Mouse (Mus musculus) myocyte (in vitro differentiated cells): ENCODE measurements around the gene Emx1. TPM values are rescaled to one million over a fixed set of nuclear protein-coding genes. Genes with fewer than 3 reads are reported as not detected.

Experiments
- H3K27me3 ChIP-seq: one replicate; pipeline ENCODE4 v1.6.1; 2011; ENCODE audit not compliant: control insufficient read depth, insufficient read depth, insufficient read length
- H3K36me3 ChIP-seq: one replicate; pipeline ENCODE4 v1.6.1; 2011; ENCODE audit not compliant: control insufficient read depth, insufficient read depth
- H3K4me2 ChIP-seq: one replicate; pipeline ENCODE4 v1.6.1; 2011; ENCODE audit warnings: low read depth, control low read depth
- H3K4me3 ChIP-seq: one replicate; pipeline ENCODE4 v1.5.1; 2011; ENCODE audit warnings: mild to moderate bottlenecking, control low read depth, moderate library complexity
- H3K79me2 ChIP-seq: one replicate; pipeline ENCODE4 v1.6.1; 2011; ENCODE audit not compliant: control insufficient read depth, insufficient read depth
- H3ac ChIP-seq: one replicate; pipeline ENCODE4 v1.6.1; 2011; ENCODE audit not compliant: control insufficient read depth, insufficient read length
- CEBPB ChIP-seq: IDR thresholded peaks from 2 replicates; pipeline ENCODE4 v1.6.1; 2011; ENCODE audit warnings: mild to moderate bottlenecking, moderate library complexity; ENCODE audit not compliant: poor library complexity, insufficient read depth, severe bottlenecking
- E2F4 ChIP-seq: IDR thresholded peaks from one replicate; pipeline ENCODE4 v1.6.1; 2011; ENCODE audit warnings: mild to moderate bottlenecking, control low read depth, moderate library complexity; ENCODE audit not compliant: insufficient read depth
- MAX ChIP-seq: IDR thresholded peaks from one replicate; pipeline ENCODE4 v1.6.1; 2011; ENCODE audit warnings: low read depth, mild to moderate bottlenecking, control low read depth
- MYOD1 ChIP-seq, 3 experiments: IDR thresholded peaks; one replicate each; pipeline ENCODE4 v1.6.1; 2011; ENCODE audit warnings: control low read depth in 2 of 3, low read depth in 2 of 3, mild to moderate bottlenecking in 2 of 3, moderate library complexity in 1 of 3; ENCODE audit not compliant: insufficient read length in 2 of 3, control insufficient read depth in 1 of 3
- MYOG ChIP-seq, 3 experiments: IDR thresholded peaks; one replicate each; pipeline ENCODE4 v1.6.1; 2011; ENCODE audit warnings: control low read depth in 2 of 3, low read depth in 2 of 3, mild to moderate bottlenecking in 2 of 3; ENCODE audit not compliant: insufficient read length in 2 of 3, control insufficient read depth in 1 of 3, insufficient read depth in 1 of 3
- POLR2A ChIP-seq: IDR thresholded peaks from one replicate; pipeline ENCODE4 v1.6.1; 2011; ENCODE audit warnings: low read depth, mild to moderate bottlenecking, control low read depth, moderate library complexity; ENCODE audit not compliant: insufficient read length
- POLR2AphosphoS2 ChIP-seq: IDR thresholded peaks from one replicate; pipeline ENCODE4 v1.6.1; 2011; ENCODE audit warnings: low read depth, control low read depth; ENCODE audit not compliant: insufficient read length
- REST ChIP-seq: IDR thresholded peaks from one replicate; pipeline ENCODE4 v1.6.1; 2011; ENCODE audit warnings: mild to moderate bottlenecking, control low read depth, moderate library complexity; ENCODE audit not compliant: insufficient read depth, insufficient read length
- SRF ChIP-seq: IDR thresholded peaks from one replicate; pipeline ENCODE4 v1.6.1; 2011; ENCODE audit warnings: low read depth; ENCODE audit not compliant: control insufficient read depth, insufficient read length
- TCF12 ChIP-seq: IDR thresholded peaks from one replicate; pipeline ENCODE4 v1.6.1; 2011; ENCODE audit warnings: mild to moderate bottlenecking, control low read depth; ENCODE audit not compliant: poor library complexity, insufficient read depth, severe bottlenecking
- TCF3 ChIP-seq: IDR thresholded peaks from one replicate; pipeline ENCODE4 v1.6.1; 2011; ENCODE audit warnings: low read depth, control low read depth; ENCODE audit not compliant: insufficient read length
- USF1 ChIP-seq: IDR thresholded peaks from one replicate; pipeline ENCODE4 v1.6.1; 2011; ENCODE audit warnings: low read depth, mild to moderate bottlenecking, control low read depth, moderate library complexity
- polyA plus RNA-seq: library from polyadenylated mRNA; unstranded; fragments of >200 nt; fragmentation: generic; extraction: Trizol; gene quantifications from one replicate; pipeline ENCODE4 v1.2.1, GENCODE M21; 2012; ENCODE audit warnings: missing spikeins

The Emx1 gene
- polyA plus RNA-seq, 1 experiment, result not detected

- Histone ChIP-seq H3ac (no peak overlapping the region), H3K36me3 (no peaks in the 10 kb centered on the region), H3K27me3 (peaks cover 76% of the 10 kb centered on the region), H3K79me2 (no peaks in the 10 kb centered on the region), H3K4me2 (no peak overlapping the region), H3K4me3 (no peak overlapping the region)
- TF ChIP-seq SRF (no peak), POLR2A (no peak), TCF3 (no peak), USF1 (no peak), MAX (no peak)
Measured at GRCm38 (mm10) chr6:85206182-85206938, 19.1 kb downstream of the Emx1 start.

GRCm38 (mm10) chr6:85206939-85207285 is 19.7 kb downstream of the Emx1 start:
- no peak overlapping the region for H3ac ChIP-seq
- peaks cover 71% of the 10 kb centered on the region for H3K27me3 ChIP-seq
- no peak overlapping the region for H3K4me2 ChIP-seq
- TF ChIP-seq MYOG (IDR thresholded peaks at IDR 0.05; ENCODE audit: control insufficient read depth in 1 of 3, insufficient read depth in 1 of 3, insufficient read length in 2 of 3, low read depth in 2 of 3), result no peak
- no peak for TF ChIP-seq TCF3
- no peak for TF ChIP-seq CEBPB
- no peak for TF ChIP-seq TCF12
- no peak for TF ChIP-seq E2F4
- H3K4me3 ChIP-seq, result no peak overlapping the region
- no peaks in the 10 kb centered on the region for H3K36me3 ChIP-seq
- no peaks in the 10 kb centered on the region for H3K79me2 ChIP-seq

GRCm38 (mm10) chr6:85207345-85207744 is 20.1 kb downstream of the Emx1 start:
- no peak overlapping the region for H3K4me3 ChIP-seq
- H3K79me2 ChIP-seq, result no peaks in the 10 kb centered on the region
- no peak overlapping the region for H3K4me2 ChIP-seq
- no peaks in the 10 kb centered on the region for H3K36me3 ChIP-seq
- H3K27me3 ChIP-seq, result peaks cover 66% of the 10 kb centered on the region
- no peak overlapping the region for H3ac ChIP-seq
- TF ChIP-seq MYOD1 (IDR thresholded peaks at IDR 0.05; ENCODE audit: control insufficient read depth in 1 of 3, insufficient read length in 2 of 3, low read depth in 2 of 3) (no peak), POLR2AphosphoS2 (no peak)

GRCm38 (mm10) chr6:85209226-85209967 is 22.2 kb downstream of the Emx1 start:
- H3ac ChIP-seq, result no peak overlapping the region
- H3K4me2 ChIP-seq, result no peak overlapping the region
- peaks cover 50% of the 10 kb centered on the region for H3K27me3 ChIP-seq
- no peaks in the 10 kb centered on the region for H3K36me3 ChIP-seq
- no peak overlapping the region for H3K4me3 ChIP-seq
- no peaks in the 10 kb centered on the region for H3K79me2 ChIP-seq
- no peak for TF ChIP-seq TCF12
- TF ChIP-seq REST, result no peak
- TF ChIP-seq E2F4, result no peak
- TF ChIP-seq POLR2A, result no peak
- no peak for TF ChIP-seq MYOG (IDR thresholded peaks at IDR 0.05; ENCODE audit: control insufficient read depth in 1 of 3, insufficient read depth in 1 of 3, insufficient read length in 2 of 3, low read depth in 2 of 3)
- no peak for TF ChIP-seq CEBPB

GRCm38 (mm10) chr6:85210686-85211085 is 23.4 kb downstream of the Emx1 start:
- no peaks in the 10 kb centered on the region for H3K36me3 ChIP-seq
- no peak for TF ChIP-seq E2F4
- H3ac ChIP-seq, result no peak overlapping the region
- H3K4me3 ChIP-seq, result no peak overlapping the region
- H3K27me3 ChIP-seq, result peaks cover 42% of the 10 kb centered on the region
- no peaks in the 10 kb centered on the region for H3K79me2 ChIP-seq
- H3K4me2 ChIP-seq, result no peak overlapping the region

GRCm38 (mm10) chr6:85218251-85218650 is 31.0 kb downstream of the Emx1 start:
- Histone ChIP-seq H3K27me3 (peaks cover 22% of the 10 kb centered on the region), H3K4me2 (no peak overlapping the region), H3K79me2 (no peaks in the 10 kb centered on the region), H3K4me3 (no peak overlapping the region), H3ac (no peak overlapping the region), H3K36me3 (no peaks in the 10 kb centered on the region)
- TF ChIP-seq POLR2A (no peak), SRF (no peak), REST (no peak), TCF3 (no peak), MYOG (IDR thresholded peaks at IDR 0.05; ENCODE audit: control insufficient read depth in 1 of 3, insufficient read depth in 1 of 3, insufficient read length in 2 of 3, low read depth in 2 of 3) (no peak), MYOD1 (IDR thresholded peaks at IDR 0.05; ENCODE audit: control insufficient read depth in 1 of 3, insufficient read length in 2 of 3, low read depth in 2 of 3) (no peak), POLR2AphosphoS2 (no peak), TCF12 (no peak), MAX (no peak), CEBPB (no peak), USF1 (no peak), E2F4 (no peak)
